25 mouse cellular contexts compared by ENCODE assay signal in the genomic region with DNA sequence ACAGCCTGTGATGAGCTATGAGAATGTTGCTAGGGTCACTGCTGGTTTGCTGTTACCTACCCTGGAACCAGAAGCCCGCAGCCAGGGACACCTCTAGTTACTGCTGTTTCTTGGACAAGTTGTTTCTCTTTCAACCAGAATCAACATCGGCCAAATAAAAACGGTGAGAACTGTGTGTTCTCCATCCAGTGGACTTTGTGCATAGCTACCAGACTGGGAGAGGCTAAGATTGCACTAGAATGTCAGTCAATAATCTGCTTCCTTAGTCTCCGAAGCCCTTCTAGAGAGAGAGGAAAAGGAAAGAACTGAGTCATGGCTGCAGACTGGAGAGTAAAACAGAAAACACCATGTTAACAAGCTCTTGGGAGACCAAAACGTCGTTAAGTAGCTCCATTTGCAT.
DNase-seq lines count a peak whose midpoint lies in the region; ATAC-seq lines count a peak whose summit lies in the region.
"Had no signal": no experiment of that assay in that cellular context is flagged by ENCODE, and none has a peak within 500 bp of the region (broad histone marks: within the 10 kb centered on the region; RNA-seq: fewer than 3 reads in every experiment).

No protein-coding gene starts in this region.

- peaks cover 7% of the 10 kb centered on the region for H3K27me3 ChIP-seq in megakaryocyte, embryonic 14.5 days (replicated peaks)
- no peaks in the 10 kb centered on the region for H3K27me3 ChIP-seq in intestine, embryonic 16.5 days (replicated peaks; ENCODE audit: control insufficient read depth, insufficient read depth, low read length)
- H3K27me3 ChIP-seq: embryonic facial prominence, embryonic 12.5 days; embryonic facial prominence, embryonic 15.5 days; heart, embryonic 13.5 days had no signal

- no peaks in the 10 kb centered on the region for H3K36me3 ChIP-seq in megakaryocyte, embryonic 14.5 days (replicated peaks; ENCODE audit: low read length)
- no peaks in the 10 kb centered on the region for H3K36me3 ChIP-seq in intestine, embryonic 16.5 days (ENCODE audit: control insufficient read depth, insufficient read depth, low read length)
- H3K36me3 ChIP-seq: embryonic facial prominence, embryonic 12.5 days; embryonic facial prominence, embryonic 15.5 days; heart, embryonic 10.5 days; heart, embryonic 13.5 days; hindbrain, embryonic 13.5 days had no signal

- H3K27ac ChIP-seq in intestine, embryonic 16.5 days (ENCODE audit: low read length), result no peak overlapping the region
- H3K27ac ChIP-seq: embryonic facial prominence, embryonic 12.5 days; embryonic facial prominence, embryonic 15.5 days; heart, adult 2 months; heart, embryonic 10.5 days; heart, embryonic 13.5 days; hindbrain, embryonic 13.5 days had no signal

- H3K9ac ChIP-seq in intestine, embryonic 16.5 days (ENCODE audit: low read depth, low read length), result no peak overlapping the region
- H3K9ac ChIP-seq: embryonic facial prominence, embryonic 12.5 days; embryonic facial prominence, embryonic 15.5 days; forebrain, postnatal 0 days; heart, embryonic 13.5 days; hindbrain, embryonic 13.5 days had no signal

- intact Hi-C loops in left cerebral cortex, postnatal 36 days (cut with DNase I), result no loop called here

- peak; percentile 50 for DNase-seq in large intestine, adult 2 months (ENCODE audit: low read depth, low spot score)
- DNase-seq in left cerebral cortex, postnatal 36 days (ENCODE audit: low spot score in 2 of 2), result no peak
- DNase-seq: adrenal gland, adult 2 months; adrenal gland, postnatal 14 days; cerebellum, adult 11 months; cerebellum, adult 2 months; cerebellum, adult 9-11 months; cerebellum, postnatal 25 days; forebrain, postnatal 0 days; gastrocnemius, postnatal 25 days; heart, adult 2 months; heart, postnatal 14 days; heart, postnatal 4 days had no signal

- peak overlapping the region; percentile 23 for H3K4me3 ChIP-seq in megakaryocyte, embryonic 14.5 days (replicated peaks)
- no peak overlapping the region for H3K4me3 ChIP-seq in intestine, embryonic 16.5 days (ENCODE audit: low read length)
- H3K4me3 ChIP-seq: embryonic facial prominence, embryonic 12.5 days; embryonic facial prominence, embryonic 15.5 days; heart, adult 2 months; heart, embryonic 10.5 days; heart, embryonic 13.5 days; hindbrain, embryonic 13.5 days had no signal

- H3K9me3 ChIP-seq in megakaryocyte, embryonic 14.5 days, result no peaks in the 10 kb centered on the region
- H3K9me3 ChIP-seq in intestine, embryonic 16.5 days (ENCODE audit: control insufficient read depth, low read length), result no peaks in the 10 kb centered on the region
- H3K9me3 ChIP-seq: embryonic facial prominence, embryonic 12.5 days; embryonic facial prominence, embryonic 15.5 days; heart, embryonic 10.5 days; heart, embryonic 13.5 days; hindbrain, embryonic 13.5 days had no signal

- WGBS in intestine, embryonic 16.5 days, result 78% methylated on average over 6 of the region's 6 CpGs
- WGBS in large intestine, adult 2 months, result 34% methylated on average over 6 of the region's 6 CpGs

- no peak for ATAC-seq in megakaryocyte, adult 5-6 weeks (ENCODE audit: poor library complexity, severe bottlenecking)
- ATAC-seq in intestine, embryonic 16.5 days, result peak; percentile 56
- no peak for ATAC-seq in granulocyte monocyte progenitor cell, adult 5-6 weeks (replicated peaks; ENCODE audit: poor library complexity, severe bottlenecking)
- ATAC-seq: CD4-positive, CD25-positive, alpha-beta regulatory T cell, adult 4 months; forebrain, embryonic 14.5 days; forebrain, postnatal 0 days; hindbrain, embryonic 16.5 days had no signal

- H3K4me1 ChIP-seq in megakaryocyte, embryonic 14.5 days, result peaks cover 35% of the 10 kb centered on the region
- H3K4me1 ChIP-seq in intestine, embryonic 16.5 days (ENCODE audit: control insufficient read depth, insufficient read depth, low read length), result peaks cover 18% of the 10 kb centered on the region
- H3K4me1 ChIP-seq: embryonic facial prominence, embryonic 12.5 days; embryonic facial prominence, embryonic 15.5 days had no signal

- no peak overlapping the region for H3K4me2 ChIP-seq in intestine, embryonic 16.5 days (ENCODE audit: low read depth, low read length)
- H3K4me2 ChIP-seq: embryonic facial prominence, embryonic 12.5 days; embryonic facial prominence, embryonic 15.5 days; heart, embryonic 13.5 days; hindbrain, embryonic 13.5 days had no signal
